Comparison of ENCODE assay signal across 8 mouse cellular contexts in the genomic region with DNA sequence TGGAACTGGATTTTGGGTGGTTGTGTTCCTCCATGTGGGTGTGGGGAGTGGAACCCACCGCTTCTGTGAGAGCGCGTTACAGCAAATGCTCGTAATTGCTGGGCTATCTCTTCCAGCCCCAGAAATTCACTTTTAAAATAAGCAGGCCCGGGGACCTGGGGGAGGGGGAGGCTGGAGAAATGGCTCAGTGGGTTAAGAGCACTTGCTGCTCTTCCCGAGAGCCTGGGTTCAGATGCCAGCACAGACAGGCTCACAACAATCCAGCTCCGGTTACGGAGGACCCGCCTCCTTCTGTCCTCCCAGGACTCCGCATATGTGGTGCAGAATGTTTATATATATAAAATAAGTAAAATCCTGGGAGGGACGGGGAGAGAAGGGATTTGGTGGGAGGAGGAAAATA. TPM values are rescaled to one million over a fixed set of nuclear protein-coding genes. Genes with fewer than 3 reads are reported as not detected.
A peak's percentile ranks its signal among the peaks of the same experiment; 100 is the strongest.
DNase-seq lines count a peak whose midpoint lies in the region; ATAC-seq lines count a peak whose summit lies in the region.

No protein-coding gene starts in this region.

- peaks cover 25% of the 10 kb centered on the region for H3K36me3 ChIP-seq in kidney, embryonic 16.5 days (ENCODE audit: insufficient read depth, low read length)
- peaks cover 34% of the 10 kb centered on the region for H3K36me3 ChIP-seq in embryonic facial prominence, embryonic 14.5 days (ENCODE audit: control insufficient read depth, insufficient read depth, low read length)
- peaks cover 52% of the 10 kb centered on the region for H3K36me3 ChIP-seq in limb, embryonic 10.5 days
- H3K36me3 ChIP-seq in neural tube, embryonic 14.5 days (ENCODE audit: control insufficient read depth, insufficient read depth, low read length) = no peaks in the 10 kb centered on the region

- intact Hi-C loops in gastrocnemius, postnatal 36 days (cut with DNase I) = no loop called here

- H3K4me1 ChIP-seq in kidney, embryonic 16.5 days (ENCODE audit: insufficient read depth, low read length) = peaks cover 41% of the 10 kb centered on the region
- peaks cover 26% of the 10 kb centered on the region for H3K4me1 ChIP-seq in embryonic facial prominence, embryonic 14.5 days (ENCODE audit: control insufficient read depth, insufficient read depth, low read length)
- H3K4me1 ChIP-seq in limb, embryonic 10.5 days = peaks cover 61% of the 10 kb centered on the region
- peaks cover 28% of the 10 kb centered on the region; the same call in 1 of the 2 replicates for H3K4me1 ChIP-seq in neural tube, embryonic 14.5 days (ENCODE audit: control insufficient read depth, insufficient read depth, low read length)

- peak overlapping the region; percentile 94 for H3K27ac ChIP-seq in kidney, embryonic 16.5 days (ENCODE audit: low read length)
- H3K27ac ChIP-seq in embryonic facial prominence, embryonic 14.5 days (replicated peaks; ENCODE audit: low read depth, low read length) = peak overlapping the region; percentile 91
- H3K27ac ChIP-seq in limb, embryonic 10.5 days = peak overlapping the region; percentile 98
- no peak overlapping the region; the same call in 1 of the 2 replicates for H3K27ac ChIP-seq in neural tube, embryonic 14.5 days (ENCODE audit: low read depth, low read length)

- 10% methylated on average over 11 of the region's 11 CpGs for WGBS in kidney, embryonic 16.5 days
- WGBS in embryonic facial prominence, embryonic 14.5 days = 6% methylated on average over 11 of the region's 11 CpGs
- 13% methylated on average over 11 of the region's 11 CpGs for WGBS in limb, embryonic 10.5 days
- WGBS in neural tube, embryonic 14.5 days = 15% methylated on average over 11 of the region's 11 CpGs

- ATAC-seq in kidney, embryonic 16.5 days (ENCODE audit: low FRiP score, low TSS enrichment) = no peak
- ATAC-seq in embryonic facial prominence, embryonic 14.5 days (ENCODE audit: low read depth) = no peak
- ATAC-seq in neural tube, embryonic 14.5 days (ENCODE audit: low read depth) = no peak

- H3K9me3 ChIP-seq in kidney, embryonic 16.5 days (ENCODE audit: low read length) = no peaks in the 10 kb centered on the region
- no peaks in the 10 kb centered on the region for H3K9me3 ChIP-seq in embryonic facial prominence, embryonic 14.5 days (ENCODE audit: control insufficient read depth, low read length)
- no peaks in the 10 kb centered on the region for H3K9me3 ChIP-seq in limb, embryonic 10.5 days (replicated peaks)
- no peaks in the 10 kb centered on the region for H3K9me3 ChIP-seq in neural tube, embryonic 14.5 days (ENCODE audit: control insufficient read depth, low read length)

- peak overlapping the region; percentile 86 for H3K4me2 ChIP-seq in kidney, embryonic 16.5 days (replicated peaks; ENCODE audit: low read depth, low read length)
- H3K4me2 ChIP-seq in embryonic facial prominence, embryonic 14.5 days (ENCODE audit: low read depth, low read length) = peak overlapping the region; percentile 61
- peak overlapping the region; percentile 81; the same call in 1 of the 2 replicates for H3K4me2 ChIP-seq in neural tube, embryonic 14.5 days (ENCODE audit: low read depth, low read length)

- H3K9ac ChIP-seq in kidney, embryonic 16.5 days (replicated peaks; ENCODE audit: low read length) = peak overlapping the region; percentile 82
- H3K9ac ChIP-seq in embryonic facial prominence, embryonic 14.5 days (ENCODE audit: low read depth, low read length) = peak overlapping the region; percentile 95; the same call in 1 of the 2 replicates
- no peak overlapping the region for H3K9ac ChIP-seq in neural tube, embryonic 14.5 days (replicated peaks; ENCODE audit: low read depth, low read length)

- peak overlapping the region; percentile 78 for H3K4me3 ChIP-seq in kidney, embryonic 16.5 days (ENCODE audit: low read length)
- H3K4me3 ChIP-seq in embryonic facial prominence, embryonic 14.5 days (ENCODE audit: low read depth, low read length) = peak overlapping the region; percentile 91
- H3K4me3 ChIP-seq in limb, embryonic 10.5 days = peak overlapping the region; percentile 96
- no peak overlapping the region for H3K4me3 ChIP-seq in neural tube, embryonic 14.5 days (ENCODE audit: low read depth, low read length)

- DNase-seq in kidney, postnatal 36 days = no peak
- DNase-seq in embryonic facial prominence, embryonic 14.5 days (ENCODE audit: low spot score) = peak; percentile 68
- DNase-seq in limb, embryonic 10.5 days (ENCODE audit: low spot score) = no peak
- no peak for DNase-seq in testis, postnatal 10 days (ENCODE audit: low spot score)
- no peak for DNase-seq in adrenal gland, postnatal 25 days
- DNase-seq in gastrocnemius, postnatal 36 days = no peak

- no peaks in the 10 kb centered on the region for H3K27me3 ChIP-seq in kidney, embryonic 16.5 days (ENCODE audit: insufficient read depth, low read length)
- H3K27me3 ChIP-seq in embryonic facial prominence, embryonic 14.5 days (replicated peaks; ENCODE audit: control insufficient read depth, insufficient read depth, low read length) = no peaks in the 10 kb centered on the region
- no peaks in the 10 kb centered on the region for H3K27me3 ChIP-seq in limb, embryonic 10.5 days (ENCODE audit: low read depth, poor library complexity, severe bottlenecking)
- H3K27me3 ChIP-seq in neural tube, embryonic 14.5 days (ENCODE audit: control insufficient read depth, insufficient read depth, low read length) = peaks cover 5% of the 10 kb centered on the region; the same call in 1 of the 2 replicates

RNA-seq across cellular contexts. Expression of a gene that starts 2.9 kb away (rescaled TPM):
- 69.5 and 71.1 TPM in 2 replicates for polyA plus RNA-seq in kidney, embryonic 16.5 days (2015; fragmentation: Nextera tagmentation; extraction: Ambion mirVana)
- polyA plus RNA-seq in embryonic facial prominence, embryonic 14.5 days (2014; fragmentation: Nextera tagmentation; extraction: Ambion mirVana) = 44.3 and 56.5 TPM in 2 replicates
- polyA plus RNA-seq in limb, embryonic 10.5 days (2016; fragmentation: Nextera tagmentation; extraction: Ambion mirVana) = 104 and 109 TPM in 2 replicates
- polyA plus RNA-seq in neural tube, embryonic 14.5 days (2014; fragmentation: Nextera tagmentation; extraction: Ambion mirVana) = 11.2 and 14.9 TPM in 2 replicates
- total RNA-seq in adrenal gland, postnatal 25 days (2021) = 5.5 and 5.8 TPM in 2 replicates
- total RNA-seq in gastrocnemius, postnatal 36 days (2021) = under 1 TPM; 0.32 to 0.51 TPM

RNA-seq across cellular contexts. Expression of a gene that starts 15.0 kb away (rescaled TPM):
- polyA plus RNA-seq in kidney, embryonic 16.5 days (2015; fragmentation: Nextera tagmentation; extraction: Ambion mirVana) = 8.0 and 9.9 TPM in 2 replicates
- 3.2 and 3.6 TPM in 2 replicates for polyA plus RNA-seq in embryonic facial prominence, embryonic 14.5 days (2014; fragmentation: Nextera tagmentation; extraction: Ambion mirVana)
- 9.4 and 10.7 TPM in 2 replicates for polyA plus RNA-seq in limb, embryonic 10.5 days (2016; fragmentation: Nextera tagmentation; extraction: Ambion mirVana)
- 7.6 and 9.1 TPM in 2 replicates for polyA plus RNA-seq in neural tube, embryonic 14.5 days (2014; fragmentation: Nextera tagmentation; extraction: Ambion mirVana)
- total RNA-seq in adrenal gland, postnatal 25 days (2021) = 4.8 and 5.9 TPM in 2 replicates
- total RNA-seq in gastrocnemius, postnatal 36 days (2021) = under 1 TPM; 0.25 to 0.64 TPM

RNA-seq across cellular contexts. Expression of a gene that starts 20.2 kb away (rescaled TPM):
- polyA plus RNA-seq in kidney, embryonic 16.5 days (2015; fragmentation: Nextera tagmentation; extraction: Ambion mirVana) = 167 and 168 TPM in 2 replicates
- polyA plus RNA-seq in embryonic facial prominence, embryonic 14.5 days (2014; fragmentation: Nextera tagmentation; extraction: Ambion mirVana) = 172 and 181 TPM in 2 replicates
- 182 and 204 TPM in 2 replicates for polyA plus RNA-seq in limb, embryonic 10.5 days (2016; fragmentation: Nextera tagmentation; extraction: Ambion mirVana)
- 165 and 168 TPM in 2 replicates for polyA plus RNA-seq in neural tube, embryonic 14.5 days (2014; fragmentation: Nextera tagmentation; extraction: Ambion mirVana)
- 284 and 313 TPM in 2 replicates for total RNA-seq in adrenal gland, postnatal 25 days (2021)
- total RNA-seq in gastrocnemius, postnatal 36 days (2021) = 10 to 100 TPM; 79.3 to 85.6 TPM

RNA-seq across cellular contexts. Expression of a gene that starts 44.3 kb away (rescaled TPM):
- 0.14 and 0.36 TPM in 2 replicates for polyA plus RNA-seq in kidney, embryonic 16.5 days (2015; fragmentation: Nextera tagmentation; extraction: Ambion mirVana)
- 0.29 and 0.45 TPM in 2 replicates for polyA plus RNA-seq in embryonic facial prominence, embryonic 14.5 days (2014; fragmentation: Nextera tagmentation; extraction: Ambion mirVana)
- 0.45 and 0.58 TPM in 2 replicates for polyA plus RNA-seq in limb, embryonic 10.5 days (2016; fragmentation: Nextera tagmentation; extraction: Ambion mirVana)
- 0.15 and 0.24 TPM in 2 replicates for polyA plus RNA-seq in neural tube, embryonic 14.5 days (2014; fragmentation: Nextera tagmentation; extraction: Ambion mirVana)
- not detected in 2 replicates for total RNA-seq in adrenal gland, postnatal 25 days (2021)
- under 1 TPM in 1 of 2 experiments, not detected in 1; 0.26 TPM for total RNA-seq in gastrocnemius, postnatal 36 days (2021)
